Mouse (Mus musculus): ENCODE data around the gene Car5a.

- TF ChIP-seq CTCF (IDR thresholded peaks at IDR 0.05; ENCODE audit: low read depth, low read length): no peak
- TF ChIP-seq POLR2A (IDR thresholded peaks at IDR 0.05; ENCODE audit: borderline replicate concordance, low read depth, low read length): no peak
Observed at GRCm38 (mm10) chr8:121901498-121902236, 43.0 kb downstream of the Car5a start.

Data from bone marrow macrophage, adult 2 months (primary cell).